Mouse (Mus musculus): Measurements from ENCODE around the gene Ankle1. TPM values are rescaled to one million over a fixed set of nuclear protein-coding genes. Genes with fewer than 3 reads are reported as not detected.
"Not testable (repeated sequence)": the region's sequence is repeated elsewhere in the genome, so short reads cannot be mapped to it uniquely, and the experiment has no call there.

Gene Ankle1
- polyA plus RNA-seq, 1 experiment, result 6.3 TPM

- no peak for TF ChIP-seq USF1 (IDR thresholded peaks at IDR 0.05; ENCODE audit: low read depth)
- no peak for TF ChIP-seq MYOD1 (IDR thresholded peaks at IDR 0.05; ENCODE audit: control insufficient read depth, insufficient read length, low read depth)
- TF ChIP-seq MYOG (IDR thresholded peaks at IDR 0.05; ENCODE audit: control insufficient read depth, extremely low read depth, insufficient read length), result no peak
- TF ChIP-seq CEBPB (IDR thresholded peaks at IDR 0.05; ENCODE audit: low read depth), result no peak
- TF ChIP-seq FOSL1 (IDR thresholded peaks at IDR 0.05; ENCODE audit: insufficient read depth, low read length, poor library complexity, severe bottlenecking), result no peak
- TF ChIP-seq CTCF (IDR thresholded peaks at IDR 0.05; ENCODE audit: control insufficient read depth, insufficient read depth, insufficient read length), result no peak
- TF ChIP-seq MAX (IDR thresholded peaks at IDR 0.05), result no peak
- Histone ChIP-seq H3ac (ENCODE audit: control insufficient read depth, insufficient read length, low read depth) (no peak overlapping the region), H3K36me3 (ENCODE audit: control insufficient read depth, insufficient read depth) (peaks cover 29% of the 10 kb centered on the region), H3K27me3 (ENCODE audit: control insufficient read depth, insufficient read depth, insufficient read length) (no peaks in the 10 kb centered on the region), H3K4me3 (ENCODE audit: insufficient read depth, poor library complexity, severe bottlenecking) (no peak overlapping the region), H3K79me2 (ENCODE audit: control insufficient read depth, insufficient read depth) (peaks cover 22% of the 10 kb centered on the region), H3K79me3 (ENCODE audit: low read depth) (peaks cover 6% of the 10 kb centered on the region)
Observed at GRCm38 (mm10) chr8:71407441-71407840, 1.6 kb downstream of the Ankle1 start.

DNA sequence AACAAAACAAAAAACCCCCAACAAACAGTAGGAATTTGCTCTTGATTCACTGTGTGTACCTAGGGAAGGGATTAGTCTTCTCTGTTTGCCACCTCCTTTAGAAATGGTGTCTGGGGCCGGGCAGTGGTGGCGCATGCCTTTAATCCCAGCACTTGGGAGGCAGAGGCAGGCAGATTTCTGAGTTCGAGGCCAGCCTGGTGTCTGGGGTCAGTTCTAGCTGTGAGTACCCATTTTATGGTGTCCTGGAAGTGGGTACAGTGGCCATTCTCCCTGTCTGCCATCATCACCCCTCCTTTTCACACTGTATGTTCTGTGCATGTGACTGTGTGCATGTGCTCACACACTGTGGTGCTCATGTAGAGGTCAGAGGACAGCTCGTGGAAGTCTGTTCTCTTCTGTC is 2.4 kb downstream of the Ankle1 start:
- peaks cover 6% of the 10 kb centered on the region for H3K79me3 ChIP-seq (ENCODE audit: low read depth)
- H3K36me3 ChIP-seq (ENCODE audit: control insufficient read depth, insufficient read depth), result peaks cover 29% of the 10 kb centered on the region
- H3K79me2 ChIP-seq (ENCODE audit: control insufficient read depth, insufficient read depth), result peaks cover 22% of the 10 kb centered on the region
- no peaks in the 10 kb centered on the region for H3K27me3 ChIP-seq (ENCODE audit: control insufficient read depth, insufficient read depth, insufficient read length)
- TF ChIP-seq MYOD1 (IDR thresholded peaks at IDR 0.05; ENCODE audit: control insufficient read depth, insufficient read length, low read depth) (no peak), CTCF (IDR thresholded peaks at IDR 0.05; ENCODE audit: control insufficient read depth, insufficient read depth, insufficient read length) (no peak), USF1 (IDR thresholded peaks at IDR 0.05; ENCODE audit: low read depth) (no peak), FOSL1 (IDR thresholded peaks at IDR 0.05; ENCODE audit: insufficient read depth, low read length, poor library complexity, severe bottlenecking) (no peak), MAX (IDR thresholded peaks at IDR 0.05) (no peak), CEBPB (IDR thresholded peaks at IDR 0.05; ENCODE audit: low read depth) (no peak), MYOG (IDR thresholded peaks at IDR 0.05; ENCODE audit: control insufficient read depth, extremely low read depth, insufficient read length) (no peak)
- no peak overlapping the region for H3K4me3 ChIP-seq (ENCODE audit: insufficient read depth, poor library complexity, severe bottlenecking)
- no peak overlapping the region for H3ac ChIP-seq (ENCODE audit: control insufficient read depth, insufficient read length, low read depth)

- no peak overlapping the region for H3ac ChIP-seq (ENCODE audit: control insufficient read depth, insufficient read length, low read depth)
- TF ChIP-seq USF1 (IDR thresholded peaks at IDR 0.05; ENCODE audit: low read depth) (no peak), MYOG (IDR thresholded peaks at IDR 0.05; ENCODE audit: control insufficient read depth, extremely low read depth, insufficient read length) (no peak), MYOD1 (IDR thresholded peaks at IDR 0.05; ENCODE audit: control insufficient read depth, insufficient read length, low read depth) (no peak)
- peaks cover 2% of the 10 kb centered on the region for H3K79me3 ChIP-seq (ENCODE audit: low read depth)
- H3K36me3 ChIP-seq (ENCODE audit: control insufficient read depth, insufficient read depth), result peaks cover 29% of the 10 kb centered on the region
- no peaks in the 10 kb centered on the region for H3K27me3 ChIP-seq (ENCODE audit: control insufficient read depth, insufficient read depth, insufficient read length)
- H3K79me2 ChIP-seq (ENCODE audit: control insufficient read depth, insufficient read depth), result peaks cover 15% of the 10 kb centered on the region
- H3K4me3 ChIP-seq (ENCODE audit: insufficient read depth, poor library complexity, severe bottlenecking), result no peak overlapping the region
Observed at GRCm38 (mm10) chr8:71411535-71412273, 5.9 kb downstream of the Ankle1 start.

DNA sequence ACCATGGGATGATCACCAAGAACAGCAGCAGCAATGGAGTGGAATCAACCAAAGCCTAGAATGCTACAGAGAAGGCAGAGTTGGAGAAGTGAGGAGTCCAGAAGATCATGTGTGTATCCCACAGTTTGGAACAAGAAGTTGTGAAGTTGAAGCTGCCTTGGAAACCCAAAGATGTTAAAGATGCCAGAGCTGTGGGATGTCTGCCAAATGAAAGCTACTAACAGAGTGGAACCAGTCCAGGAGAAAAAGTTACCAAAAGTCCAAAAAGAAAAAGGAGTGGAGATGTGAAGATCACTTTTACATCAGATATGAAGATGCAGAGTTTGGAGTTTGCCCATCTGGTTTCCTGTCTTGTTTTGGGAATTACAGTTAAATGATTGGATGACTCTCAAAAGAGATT is 16.3 kb downstream of the Ankle1 start:
- Histone ChIP-seq H3K27me3 (ENCODE audit: control insufficient read depth, insufficient read depth, insufficient read length) (no peaks in the 10 kb centered on the region), H3K79me2 (ENCODE audit: control insufficient read depth, insufficient read depth) (no peaks in the 10 kb centered on the region), H3K4me3 (ENCODE audit: insufficient read depth, poor library complexity, severe bottlenecking) (no peak overlapping the region), H3K79me3 (ENCODE audit: low read depth) (no peaks in the 10 kb centered on the region), H3ac (ENCODE audit: control insufficient read depth, insufficient read length, low read depth) (no peak overlapping the region), H3K36me3 (ENCODE audit: control insufficient read depth, insufficient read depth) (no peaks in the 10 kb centered on the region)
- no peak for TF ChIP-seq USF1 (IDR thresholded peaks at IDR 0.05; ENCODE audit: low read depth)
- TF ChIP-seq MYOD1 (IDR thresholded peaks at IDR 0.05; ENCODE audit: control insufficient read depth, insufficient read length, low read depth), result no peak

GRCm38 (mm10) chr8:71432935-71433334 is 27.1 kb downstream of the Ankle1 start:
- not testable (repeated sequence) for H3K36me3 ChIP-seq (ENCODE audit: control insufficient read depth, insufficient read depth); H3K79me2 ChIP-seq (ENCODE audit: control insufficient read depth, insufficient read depth); H3K79me3 ChIP-seq (ENCODE audit: low read depth); H3ac ChIP-seq (ENCODE audit: control insufficient read depth, insufficient read length, low read depth); H3K27me3 ChIP-seq (ENCODE audit: control insufficient read depth, insufficient read depth, insufficient read length); H3K4me3 ChIP-seq (ENCODE audit: insufficient read depth, poor library complexity, severe bottlenecking)

DNA sequence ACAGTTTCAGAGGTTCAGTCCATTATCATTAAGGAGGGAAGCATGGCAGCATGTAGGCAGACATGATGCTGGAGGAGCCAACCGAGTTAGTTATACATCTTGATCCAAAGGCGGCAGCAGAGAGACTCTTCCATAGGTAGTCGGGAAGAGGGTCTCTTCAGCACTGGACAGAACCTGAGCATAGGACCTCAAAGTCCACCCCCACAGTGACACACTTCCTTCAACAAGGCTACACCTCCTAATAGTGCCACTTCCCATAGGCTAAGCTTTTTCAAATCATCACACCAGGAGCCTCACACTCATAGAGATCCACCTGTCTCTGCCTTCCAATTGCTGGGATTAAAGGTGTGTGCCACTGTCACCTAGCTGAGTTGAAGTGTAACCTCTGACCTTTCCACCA is 31.2 kb downstream of the Ankle1 start:
- TF ChIP-seq MYOD1 (IDR thresholded peaks at IDR 0.05; ENCODE audit: control insufficient read depth, insufficient read length, low read depth), result no peak
- TF ChIP-seq FOSL1 (IDR thresholded peaks at IDR 0.05; ENCODE audit: insufficient read depth, low read length, poor library complexity, severe bottlenecking), result no peak
- no peak for TF ChIP-seq USF1 (IDR thresholded peaks at IDR 0.05; ENCODE audit: low read depth)
- no peak for TF ChIP-seq MYOG (IDR thresholded peaks at IDR 0.05; ENCODE audit: control insufficient read depth, extremely low read depth, insufficient read length)
- TF ChIP-seq CTCF (IDR thresholded peaks at IDR 0.05; ENCODE audit: control insufficient read depth, insufficient read depth, insufficient read length), result no peak
- no peak for TF ChIP-seq MAX (IDR thresholded peaks at IDR 0.05)
- TF ChIP-seq CEBPB (IDR thresholded peaks at IDR 0.05; ENCODE audit: low read depth), result no peak
- Histone ChIP-seq H3ac (ENCODE audit: control insufficient read depth, insufficient read length, low read depth) (no peak overlapping the region), H3K4me3 (ENCODE audit: insufficient read depth, poor library complexity, severe bottlenecking) (no peak overlapping the region), H3K79me2 (ENCODE audit: control insufficient read depth, insufficient read depth) (no peaks in the 10 kb centered on the region), H3K27me3 (ENCODE audit: control insufficient read depth, insufficient read depth, insufficient read length) (no peaks in the 10 kb centered on the region), H3K79me3 (ENCODE audit: low read depth) (no peaks in the 10 kb centered on the region), H3K36me3 (ENCODE audit: control insufficient read depth, insufficient read depth) (no peaks in the 10 kb centered on the region)
